In genomic region chr4:131740621-131741020, GRCm38 (mm10) we compare ENCODE assay signal across 7 mouse cellular contexts.
"Had no signal": no experiment of that assay in that cellular context is flagged by ENCODE, and none has a peak within 500 bp of the region (broad histone marks: within the 10 kb centered on the region; RNA-seq: fewer than 3 reads in every experiment).

No protein-coding gene starts in this region.

- DNase-seq: lung, adult 2 months; lung, postnatal 14 days; lung, postnatal 36 days; right cerebral cortex, postnatal 14 days; thymus, adult 2 months; thymus, postnatal 25 days; thymus, postnatal 4 days had no signal
